Mouse (Mus musculus) MEL (cell line): ENCODE measurements around the gene Adgrv1.

Experiments
- CTCF ChIP-seq, 3 experiments: IDR thresholded peaks in 2 of 3; conservative IDR thresholded peaks in 1 of 3; 2 replicates each; pipeline ENCODE4 v1.5.1; 2011 to 2012; ENCODE audit warnings: low read length in 3 of 3, low read depth in 2 of 3, mild to moderate bottlenecking in 2 of 3, improper control_type of control experiment in 1 of 3, inconsistent platforms in 1 of 3, mixed read lengths in 1 of 3, moderate library complexity in 1 of 3; ENCODE audit not compliant: control insufficient read depth in 1 of 3, insufficient read depth in 1 of 3, poor library complexity in 1 of 3, severe bottlenecking in 1 of 3
- EP300 ChIP-seq, 2 experiments: IDR thresholded peaks; 2 replicates each; pipeline ENCODE4 v1.6.1; 2011; ENCODE audit warnings: improper control_type of control experiment in 2 of 2, low read length in 2 of 2, low read depth in 1 of 2, mild to moderate bottlenecking in 1 of 2
- MAFK ChIP-seq: IDR thresholded peaks from 2 replicates; pipeline ENCODE4 v1.6.1; 2011; ENCODE audit warnings: low read depth, mild to moderate bottlenecking, low read length, improper control_type of control experiment, borderline replicate concordance
- MAX ChIP-seq: IDR thresholded peaks from 2 replicates; pipeline ENCODE4 v1.6.1; 2011; ENCODE audit warnings: low read length, improper control_type of control experiment
- POLR2A ChIP-seq, 2 experiments: IDR thresholded peaks; 2 replicates each; pipeline ENCODE4 v1.6.1; 2011 to 2012; ENCODE audit warnings: low read length in 2 of 2, mild to moderate bottlenecking in 2 of 2, control low read depth in 1 of 2, improper control_type of control experiment in 1 of 2, low read depth in 1 of 2, moderate library complexity in 1 of 2; ENCODE audit not compliant: control insufficient read depth in 1 of 2, insufficient read depth in 1 of 2, poor library complexity in 1 of 2
- POLR2AphosphoS2 ChIP-seq: IDR thresholded peaks from 2 replicates; pipeline ENCODE4 v1.6.1; 2011; ENCODE audit warnings: low read length, improper control_type of control experiment
- ZC3H11A ChIP-seq: IDR thresholded peaks from 2 replicates; pipeline ENCODE4 v1.6.1; 2012; ENCODE audit warnings: low read depth, mild to moderate bottlenecking, inconsistent platforms, low read length, improper control_type of control experiment

DNA sequence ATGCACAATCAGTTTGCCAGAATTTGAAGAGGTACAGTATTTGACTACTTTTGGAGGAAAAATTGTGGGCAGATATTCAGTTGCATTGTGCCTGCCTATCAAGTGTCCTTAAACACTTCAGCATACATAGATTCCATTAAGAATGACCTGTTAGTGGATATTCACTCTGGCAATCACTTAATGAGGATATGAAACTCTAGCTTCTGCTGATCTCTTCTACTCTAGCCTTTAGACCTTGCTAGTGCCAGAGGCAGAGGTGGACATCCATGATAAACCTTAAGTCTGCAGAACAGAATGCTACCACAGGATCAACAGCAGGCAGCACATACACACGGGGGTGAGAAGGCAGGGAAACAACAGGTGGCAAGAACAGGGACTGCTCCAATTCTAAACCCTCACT is 488.5 kb downstream of the Adgrv1 start:
- TF ChIP-seq MAX (no peak), MAFK (no peak), POLR2A (IDR thresholded peaks at IDR 0.05; ENCODE audit: control insufficient read depth in 1 of 2, insufficient read depth in 1 of 2, low read depth in 1 of 2, low read length in 2 of 2, poor library complexity in 1 of 2) (no peak), POLR2AphosphoS2 (no peak), ZC3H11A (no peak), CTCF (IDR thresholded peaks at IDR 0.05 in 2 of 3, conservative IDR thresholded peaks at IDR 0.05 in 1 of 3; ENCODE audit: control insufficient read depth in 1 of 3, insufficient read depth in 1 of 3, low read depth in 2 of 3, low read length in 3 of 3, poor library complexity in 1 of 3, severe bottlenecking in 1 of 3) (no peak), EP300 (IDR thresholded peaks at IDR 0.05; ENCODE audit: low read depth in 1 of 2, low read length in 2 of 2) (no peak)
